Mouse (Mus musculus) liver, embryonic 14.5 days (tissue): ENCODE measurements around the gene Gdap2.

ENCODE experiments used
- CTCF ChIP-seq: IDR thresholded peaks from 2 replicates; pipeline ENCODE4 v1.5.1; 2016; ENCODE audit warnings: antibody characterized with exemption, low read depth, control low read depth
- EP300 ChIP-seq: IDR thresholded peaks from 2 replicates; pipeline ENCODE4 v1.6.1; 2016; ENCODE audit warnings: antibody characterized with exemption, low read depth

- TF ChIP-seq EP300 (no peak), CTCF (no peak)
These were observed 66.8 kb downstream of the Gdap2 start for GRCm38 (mm10) chr3:100228981-100229380.
